Mouse (Mus musculus) lung, adult 2 months (tissue): ENCODE data around the gene Zbtb46. TPM values are rescaled to one million over a fixed set of nuclear protein-coding genes. Genes with fewer than 3 reads are reported as not detected.

Experiments
- DNase-seq: peaks from one replicate; pipeline ENCODE4 v3.0.0; 2022
- H3K4me1 ChIP-seq: fragments of 200-500 bp; 2 replicates; pipeline ENCODE4 v1.6.1; 2011; ENCODE audit warnings: low read length; ENCODE audit not compliant: control insufficient read depth, insufficient read depth
- H3K4me3 ChIP-seq: fragments of 200-500 bp; replicated peaks from 2 replicates; pipeline ENCODE3; 2011; ENCODE audit warnings: low read depth, mild to moderate bottlenecking, control low read depth, low read length; ENCODE audit errors: extremely low read depth
- CTCF ChIP-seq: fragments of 200-500 bp; IDR thresholded peaks from 2 replicates; pipeline ENCODE4 v1.5.1; 2011; ENCODE audit warnings: mild to moderate bottlenecking, low read length, control low read depth; ENCODE audit not compliant: insufficient read depth
- POLR2A ChIP-seq: fragments of 200-500 bp; IDR thresholded peaks from 2 replicates; pipeline ENCODE4 v1.6.1; 2011; ENCODE audit warnings: low read depth, mild to moderate bottlenecking, control low read depth, low read length, borderline replicate concordance; ENCODE audit errors: extremely low read depth
- WGBS: fragments of 180-500 bp; shearing (Covaris S2); methylation state at CpG from one replicate; pipeline ENCODE4 v1.1.7; 2018; 5-methylcytosine and 5-hydroxymethylcytosine counted together
- polyA plus RNA-seq: library from polyadenylated mRNA; depleted of rRNA; stranded (reverse); fragments of >200 nt; gene quantifications from 2 replicates; pipeline ENCODE4 v1.2.3, GENCODE M21; 2012

Zbtb46 gene
- polyA plus RNA-seq, 1 experiment = 17.0 TPM

DNA sequence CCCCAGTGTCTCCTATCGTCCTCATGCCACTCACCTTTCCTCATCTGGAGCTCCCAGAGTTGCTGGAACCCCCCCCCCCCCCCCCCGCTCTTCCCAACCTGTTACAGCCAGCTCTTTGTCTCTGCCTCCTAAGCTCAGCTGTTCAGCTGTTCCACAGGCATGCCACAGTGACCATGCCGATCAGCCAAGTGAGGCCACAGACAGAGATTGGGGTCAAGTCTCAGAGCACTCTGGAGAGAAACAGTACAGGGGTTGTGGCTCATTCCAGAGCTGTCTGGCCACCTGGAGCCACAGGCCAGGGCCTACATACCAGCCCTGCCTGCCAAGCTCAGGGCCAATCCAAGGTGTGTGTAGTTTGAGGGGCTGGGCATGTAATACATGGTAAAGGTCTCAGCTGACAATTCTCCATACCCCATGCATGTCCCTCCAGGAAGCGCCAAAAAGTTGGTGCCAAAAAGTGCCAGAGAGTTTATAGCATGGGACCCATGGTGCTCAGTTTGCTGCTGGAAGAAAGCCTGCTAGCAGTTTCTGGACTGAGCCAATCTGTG, 72.5 kb downstream of the Zbtb46 start:
- TF ChIP-seq CTCF (no peak), POLR2A (no peak)
- no peak overlapping the region for H3K4me3 ChIP-seq
- 80% methylated on average over 4 of the region's 4 CpGs for WGBS
- DNase-seq = no peak
- peaks cover 3% of the 10 kb centered on the region; the same call in 1 of the 2 replicates for H3K4me1 ChIP-seq

DNA sequence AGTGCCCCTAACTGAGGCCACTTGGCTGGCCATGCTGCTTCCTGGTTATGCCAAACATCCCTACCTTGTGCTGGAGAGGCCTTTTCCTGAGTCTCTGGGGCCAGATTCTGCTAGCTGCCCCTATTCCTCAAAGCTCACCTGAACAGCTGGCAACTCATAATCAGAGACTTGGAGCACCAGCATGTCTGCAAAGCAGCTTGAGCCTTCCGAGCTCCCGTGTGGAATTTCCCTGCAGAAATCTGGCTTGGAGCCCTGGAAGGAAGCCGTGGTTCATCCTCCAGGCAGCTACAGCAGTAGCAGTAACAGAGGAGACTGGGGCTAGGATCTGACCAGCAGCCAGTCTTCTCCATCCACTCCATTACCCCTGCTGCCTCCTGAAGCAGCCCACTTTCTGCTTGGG, 73.3 kb downstream of the Zbtb46 start:
- 23% methylated on average over 3 of the region's 3 CpGs for WGBS

DNA sequence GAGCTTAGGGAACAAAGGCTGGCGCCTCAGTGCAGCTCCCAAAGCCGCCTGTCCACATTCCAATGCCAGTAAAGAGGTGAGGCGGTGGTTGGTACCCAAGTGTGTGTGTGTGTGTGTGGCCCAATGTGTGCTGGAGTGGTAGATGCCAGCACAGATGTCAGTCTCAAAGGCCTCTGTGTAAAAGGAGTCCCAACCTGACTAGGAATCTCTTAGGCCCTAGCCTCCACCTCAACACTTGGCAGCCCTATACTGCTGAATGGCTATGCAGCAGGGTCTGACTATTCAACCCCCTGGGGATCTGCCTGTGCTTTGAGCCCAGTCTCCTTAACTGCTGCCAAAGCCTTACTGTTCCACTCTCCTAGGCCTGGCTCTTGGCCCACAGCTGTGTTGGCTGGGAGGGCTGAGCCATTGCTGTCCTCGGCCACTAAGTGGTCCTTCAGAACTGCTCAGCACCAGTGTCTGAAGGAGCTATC, 74.3 kb downstream of the Zbtb46 start:
- Histone ChIP-seq H3K4me3 (no peak overlapping the region), H3K4me1 (peaks cover 3% of the 10 kb centered on the region; the same call in 1 of the 2 replicates)
- DNase-seq = peak; percentile 57
- WGBS = 78% methylated on average over 4 of the region's 4 CpGs
- TF ChIP-seq CTCF = no peak
- TF ChIP-seq POLR2A = 0 out of 2 replicates have a peak, but pooled peaks have one; percentile 16

More for the DNA sequence above, 73.3 kb downstream of the Zbtb46 start:
- Histone ChIP-seq H3K4me1 (peaks cover 3% of the 10 kb centered on the region; the same call in 1 of the 2 replicates), H3K4me3 (no peak overlapping the region)
- no peak for DNase-seq
- TF ChIP-seq POLR2A (no peak), CTCF (no peak)

DNA sequence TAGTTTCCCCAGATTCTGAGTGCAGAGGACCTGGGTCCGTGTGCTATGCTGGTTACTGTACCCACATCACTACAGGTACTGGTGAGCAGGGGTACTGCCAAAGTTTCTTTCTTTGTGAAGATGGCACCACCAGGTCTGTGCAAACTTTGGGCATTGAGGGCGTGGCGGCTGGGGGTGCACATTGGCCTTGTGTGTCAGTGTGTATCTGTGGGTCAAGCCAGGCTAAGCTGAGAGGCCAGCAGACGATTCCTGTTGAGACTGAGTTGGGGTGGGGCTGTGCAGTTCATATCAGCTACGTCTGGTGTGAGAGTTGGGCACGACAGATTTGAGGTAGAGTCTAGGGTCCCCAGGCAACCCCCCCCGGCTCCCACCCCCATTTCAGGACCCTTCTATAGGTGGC, 74.8 kb downstream of the Zbtb46 start:
- H3K4me1 ChIP-seq = peaks cover 3% of the 10 kb centered on the region; the same call in 1 of the 2 replicates
- TF ChIP-seq CTCF = no peak
- H3K4me3 ChIP-seq = no peak overlapping the region
- WGBS = 68% methylated on average over 7 of the region's 7 CpGs
- DNase-seq = no peak

DNA sequence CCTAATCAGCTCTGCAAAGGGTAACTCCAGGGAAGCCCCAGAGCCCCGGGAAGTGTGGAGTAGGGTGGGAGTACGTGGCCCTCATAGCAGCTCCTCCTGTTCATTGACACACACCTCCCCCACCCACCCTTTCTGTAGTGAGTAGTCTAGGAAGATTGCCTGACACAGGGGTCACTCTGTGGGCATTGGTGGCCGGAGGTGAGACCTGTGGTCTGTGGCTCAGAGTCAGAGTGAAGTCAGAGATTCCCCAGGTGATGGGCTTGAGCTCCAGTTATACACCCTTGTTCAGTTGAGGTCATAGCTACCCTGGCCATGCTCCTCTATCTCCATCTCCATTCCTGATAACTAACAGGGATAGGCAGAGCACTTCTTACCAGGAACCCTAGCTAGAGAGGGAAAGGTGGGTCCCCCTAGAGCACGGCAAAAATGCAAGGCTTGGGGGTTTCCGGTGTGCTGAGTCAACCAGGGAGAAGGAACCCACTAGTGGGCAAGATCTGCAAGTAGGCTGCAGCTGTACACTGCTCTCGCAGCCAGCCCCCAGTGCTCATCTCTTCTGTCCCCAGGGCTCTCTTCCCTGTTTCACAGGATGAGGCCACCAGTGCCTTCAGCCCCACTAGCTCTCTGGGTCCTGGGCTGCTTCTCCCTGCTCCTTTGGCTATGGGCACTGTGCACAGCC, 77.5 kb downstream of the Zbtb46 start:
- Histone ChIP-seq H3K4me3 (no peak overlapping the region), H3K4me1 (peaks cover 3% of the 10 kb centered on the region; the same call in 1 of the 2 replicates)
- DNase-seq = no peak
- WGBS = 86% methylated on average over 6 of the region's 6 CpGs
- TF ChIP-seq CTCF (no peak), POLR2A (no peak)

- Histone ChIP-seq H3K4me1 (peaks cover 3% of the 10 kb centered on the region; the same call in 1 of the 2 replicates), H3K4me3 (no peak overlapping the region)
- DNase-seq = no peak
- WGBS = 76% methylated on average over 5 of the region's 5 CpGs
- TF ChIP-seq CTCF (no peak), POLR2A (no peak)
These were observed 78.1 kb downstream of the Zbtb46 start for GRCm38 (mm10) chr2:181381107-181381506.

DNA sequence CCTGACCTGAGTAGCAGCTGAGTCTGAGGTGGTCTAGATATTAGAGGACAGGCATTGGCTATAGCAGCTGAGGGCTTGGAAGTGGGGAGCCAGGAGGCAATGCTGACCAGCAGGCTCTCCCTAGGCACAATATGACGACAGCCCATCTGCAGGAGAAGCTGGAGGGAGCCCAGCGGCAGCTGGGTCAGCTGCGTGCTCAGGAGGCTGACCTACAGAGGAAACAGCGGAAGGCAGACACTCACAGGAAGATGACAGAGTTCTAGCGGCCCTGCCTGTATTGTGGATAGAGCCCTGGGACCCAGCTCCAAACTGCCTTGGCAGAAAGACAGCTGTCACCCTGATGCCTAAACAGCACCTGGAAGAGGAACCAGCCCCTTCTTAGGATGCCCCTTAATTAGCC, 79.0 kb downstream of the Zbtb46 start:
- peaks cover 3% of the 10 kb centered on the region; the same call in 1 of the 2 replicates for H3K4me1 ChIP-seq
- H3K4me3 ChIP-seq = no peak overlapping the region
- TF ChIP-seq POLR2A (no peak), CTCF (no peak)
- WGBS = 70% methylated on average over 5 of the region's 5 CpGs
- DNase-seq = no peak

- Histone ChIP-seq H3K4me3 (no peak within 1 kb of the TSS), H3K4me1 (peaks cover 3% of the 10 kb centered on the region; the same call in 1 of the 2 replicates)
- no peak for DNase-seq
- WGBS = 95% methylated on average over 12 of the region's 12 CpGs
- TF ChIP-seq CTCF (no peak), POLR2A (no peak)
These were observed 79.4 kb downstream of the Zbtb46 start, which contains the start of gene Lime1 for GRCm38 (mm10) chr2:181379778-181380177. TSS of gene Lime1 (plus strand) at chr2:181380078.

DNA sequence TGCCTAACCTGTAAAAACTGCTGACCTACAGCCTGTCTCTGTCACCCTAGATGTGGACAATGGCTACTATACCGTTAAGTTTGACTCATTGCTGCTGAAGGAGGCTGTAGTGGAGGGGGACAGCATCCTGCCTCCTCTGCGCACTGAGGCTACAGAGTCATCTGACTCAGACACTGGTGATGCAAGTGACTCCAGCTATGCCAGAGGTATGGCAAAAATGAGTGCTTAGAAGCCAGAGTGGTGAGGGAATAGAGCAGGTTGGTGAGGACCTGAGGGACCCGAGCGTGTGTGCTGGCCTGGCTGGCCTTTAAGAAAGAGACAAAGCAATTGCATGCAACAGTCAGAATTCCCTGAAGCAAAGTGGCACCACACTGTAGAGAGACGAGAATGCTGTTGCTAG, 80.5 kb downstream of the Zbtb46 start:
- no peak for TF ChIP-seq POLR2A
- no peak for TF ChIP-seq CTCF
- DNase-seq = no peak
- WGBS = 77% methylated on average over 5 of the region's 5 CpGs
- Histone ChIP-seq H3K4me1 (no peaks in the 10 kb centered on the region), H3K4me3 (no peak overlapping the region)

DNA sequence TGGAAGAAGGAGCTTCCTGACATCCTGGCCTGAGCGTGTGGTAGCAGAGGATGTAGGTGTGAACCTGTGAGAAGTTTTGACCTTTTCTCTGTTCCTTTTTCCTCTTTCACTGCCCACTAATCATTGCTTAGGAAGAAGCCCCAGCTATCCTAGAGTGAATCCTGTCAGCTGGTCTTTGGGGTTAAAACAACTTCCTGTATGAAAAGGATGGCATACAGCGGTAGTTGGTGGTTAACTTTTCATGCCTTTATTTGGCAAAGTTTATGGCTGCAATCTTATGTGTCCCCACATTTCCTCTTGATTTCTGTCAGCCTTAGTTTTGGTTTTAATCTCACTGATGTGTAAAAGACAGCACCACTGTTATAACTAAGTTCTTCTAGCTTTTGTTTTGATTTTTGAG, 82.0 kb downstream of the Zbtb46 start:
- WGBS = 32% methylated on average over 2 of the region's 2 CpGs
- Histone ChIP-seq H3K4me1 (no peaks in the 10 kb centered on the region), H3K4me3 (no peak overlapping the region)
- no peak for DNase-seq
- TF ChIP-seq POLR2A (no peak), CTCF (no peak)
